In genomic region chr6:6463807-6464470, GRCm38 (mm10) we compare ENCODE assay signal across 10 mouse cellular contexts.
A peak's percentile ranks its signal among the peaks of the same experiment; 100 is the strongest.
DNase-seq lines count a peak whose midpoint lies in the region; ATAC-seq and TF ChIP-seq lines count a peak whose summit lies in the region.
"Had no signal": no experiment of that assay in that cellular context is flagged by ENCODE, and none has a peak within 500 bp of the region (broad histone marks: within the 10 kb centered on the region; RNA-seq: fewer than 3 reads in every experiment).

No protein-coding gene starts in this region.

- intact Hi-C loops in heart, adult 2 months (cut with DNase I), result loop anchor here (5.0 kb wide), 1 partner anchor 418 kb away; the partner anchor contains the start of gene Dlx5

- H3K79me2 ChIP-seq in heart, adult 2 months (replicated peaks; ENCODE audit: control insufficient read depth, insufficient read depth, low read length), result no peaks in the 10 kb centered on the region

- 45% methylated on average over 7 of the region's 7 CpGs for WGBS in heart, adult 2 months
- 9% methylated on average over 7 of the region's 7 CpGs for WGBS in embryonic facial prominence, embryonic 11.5 days
- WGBS in hindbrain, embryonic 16.5 days, result 24% methylated on average over 7 of the region's 7 CpGs
- 15% methylated on average over 7 of the region's 7 CpGs for WGBS in midbrain, embryonic 16.5 days

- H3K4me3 ChIP-seq in heart, adult 2 months, result no peak overlapping the region
- no peak overlapping the region for H3K4me3 ChIP-seq in embryonic facial prominence, embryonic 11.5 days (ENCODE audit: low read depth, low read length)
- no peak overlapping the region for H3K4me3 ChIP-seq in hindbrain, embryonic 16.5 days (ENCODE audit: low read length)
- no peak overlapping the region for H3K4me3 ChIP-seq in midbrain, embryonic 16.5 days (ENCODE audit: low read depth, low read length)
- H3K4me3 ChIP-seq: lung, embryonic 15.5 days had no signal

- H3K4me1 ChIP-seq in heart, adult 2 months (ENCODE audit: control insufficient read depth, insufficient read depth, low read length), result no peaks in the 10 kb centered on the region; the same call in 1 of the 2 replicates
- H3K4me1 ChIP-seq in embryonic facial prominence, embryonic 11.5 days (ENCODE audit: control insufficient read depth, insufficient read depth, low read length), result 0 out of 2 replicates have a peak, but pooled peaks cover 3% of the 10 kb centered on the region
- peaks cover 6% of the 10 kb centered on the region; the same call in 1 of the 2 replicates for H3K4me1 ChIP-seq in hindbrain, embryonic 16.5 days (ENCODE audit: control insufficient read depth, insufficient read depth, low read depth, low read length)
- H3K4me1 ChIP-seq in midbrain, embryonic 16.5 days (ENCODE audit: control insufficient read depth, insufficient read depth, low read length), result peaks cover 15% of the 10 kb centered on the region
- H3K4me1 ChIP-seq: lung, embryonic 15.5 days had no signal

- H3K9me3 ChIP-seq in embryonic facial prominence, embryonic 11.5 days (replicated peaks; ENCODE audit: control insufficient read depth, low read length), result no peaks in the 10 kb centered on the region
- H3K9me3 ChIP-seq in hindbrain, embryonic 16.5 days (ENCODE audit: control insufficient read depth, low read length), result no peaks in the 10 kb centered on the region
- no peaks in the 10 kb centered on the region for H3K9me3 ChIP-seq in midbrain, embryonic 16.5 days (replicated peaks; ENCODE audit: control insufficient read depth, low read length, poor library complexity, severe bottlenecking)
- H3K9me3 ChIP-seq: lung, embryonic 15.5 days had no signal

- H3K27me3 ChIP-seq in heart, adult 2 months (ENCODE audit: control insufficient read depth, insufficient read depth, low read length), result no peaks in the 10 kb centered on the region
- no peaks in the 10 kb centered on the region for H3K27me3 ChIP-seq in embryonic facial prominence, embryonic 11.5 days (ENCODE audit: control insufficient read depth, insufficient read depth, low read length)
- H3K27me3 ChIP-seq in hindbrain, embryonic 16.5 days (replicated peaks; ENCODE audit: control insufficient read depth, insufficient read depth, low read length), result no peaks in the 10 kb centered on the region
- H3K27me3 ChIP-seq in midbrain, embryonic 16.5 days (ENCODE audit: control insufficient read depth, insufficient read depth, low read depth, low read length), result no peaks in the 10 kb centered on the region
- H3K27me3 ChIP-seq: lung, embryonic 15.5 days had no signal

- TF ChIP-seq EP300 in heart, adult 2 months (IDR thresholded peaks at IDR 0.05; ENCODE audit: insufficient read depth, low read depth, low read length), result no peak

- H3K27ac ChIP-seq in heart, adult 2 months, result no peak overlapping the region
- no peak overlapping the region for H3K27ac ChIP-seq in embryonic facial prominence, embryonic 11.5 days (replicated peaks; ENCODE audit: low read depth, low read length)
- no peak overlapping the region for H3K27ac ChIP-seq in hindbrain, embryonic 16.5 days (ENCODE audit: low read depth, low read length)
- H3K27ac ChIP-seq in midbrain, embryonic 16.5 days (ENCODE audit: low read length), result no peak overlapping the region
- H3K27ac ChIP-seq: lung, embryonic 15.5 days had no signal

- H3K36me3 ChIP-seq in heart, adult 2 months (ENCODE audit: control insufficient read depth, insufficient read depth, low read length), result peaks cover 2% of the 10 kb centered on the region
- H3K36me3 ChIP-seq in embryonic facial prominence, embryonic 11.5 days (replicated peaks; ENCODE audit: control insufficient read depth, insufficient read depth, low read depth, low read length), result no peaks in the 10 kb centered on the region
- H3K36me3 ChIP-seq in hindbrain, embryonic 16.5 days (ENCODE audit: control insufficient read depth, insufficient read depth, low read length), result no peaks in the 10 kb centered on the region
- H3K36me3 ChIP-seq in midbrain, embryonic 16.5 days (ENCODE audit: control insufficient read depth, insufficient read depth, low read length), result no peaks in the 10 kb centered on the region
- H3K36me3 ChIP-seq: lung, embryonic 15.5 days had no signal

- no peak for TF ChIP-seq POLR2A in heart, adult 2 months (IDR thresholded peaks at IDR 0.05; ENCODE audit: insufficient read depth, low read depth, low read length)

- no peak for DNase-seq in heart, adult 2 months
- no peak for DNase-seq in heart, adult 11 months
- DNase-seq in embryonic facial prominence, embryonic 11.5 days (ENCODE audit: low spot score), result peak; percentile 61
- no peak for DNase-seq in thymus, postnatal 14 days
- DNase-seq in ovary, adult 18-20 months (ENCODE audit: low spot score), result no peak
- no peak for DNase-seq in adrenal gland, adult 8-10 months
- DNase-seq: heart, postnatal 10 days had no signal

- H3K9ac ChIP-seq in heart, adult 2 months (ENCODE audit: low read depth, low read length), result no peak overlapping the region
- no peak overlapping the region for H3K9ac ChIP-seq in embryonic facial prominence, embryonic 11.5 days (replicated peaks; ENCODE audit: low read length)
- no peak overlapping the region for H3K9ac ChIP-seq in hindbrain, embryonic 16.5 days (ENCODE audit: low read depth, low read length)
- no peak overlapping the region for H3K9ac ChIP-seq in midbrain, embryonic 16.5 days (ENCODE audit: low read depth, low read length)
- H3K9ac ChIP-seq: lung, embryonic 15.5 days had no signal

- no peak overlapping the region for H3K4me2 ChIP-seq in embryonic facial prominence, embryonic 11.5 days (ENCODE audit: low read depth, low read length)
- H3K4me2 ChIP-seq in hindbrain, embryonic 16.5 days (ENCODE audit: low read length), result no peak overlapping the region
- no peak overlapping the region for H3K4me2 ChIP-seq in midbrain, embryonic 16.5 days (ENCODE audit: low read length)
- H3K4me2 ChIP-seq: lung, embryonic 15.5 days had no signal

- peak; percentile 65; the same call in 1 of the 2 replicates for ATAC-seq in embryonic facial prominence, embryonic 11.5 days (replicated peaks; ENCODE audit: insufficient number of reproducible peaks, low FRiP score, low TSS enrichment, low read depth)
- peak; percentile 72 for ATAC-seq in hindbrain, embryonic 16.5 days
- peak; percentile 40; the same call in 1 of the 2 replicates for ATAC-seq in midbrain, embryonic 16.5 days

- TF ChIP-seq CTCF in heart, adult 2 months (IDR thresholded peaks at IDR 0.05), result peak; percentile 35
